Mouse (Mus musculus) myocyte (in vitro differentiated cells): ENCODE results near the gene Pex10. TPM values are rescaled to one million over a fixed set of nuclear protein-coding genes. Genes with fewer than 3 reads are reported as not detected.

ENCODE experiments used
- H3K27me3 ChIP-seq: one replicate; pipeline ENCODE4 v1.6.1; 2011; ENCODE audit not compliant: control insufficient read depth, insufficient read depth, insufficient read length
- H3K36me3 ChIP-seq: one replicate; pipeline ENCODE4 v1.6.1; 2011; ENCODE audit not compliant: control insufficient read depth, insufficient read depth
- H3K4me2 ChIP-seq: one replicate; pipeline ENCODE4 v1.6.1; 2011; ENCODE audit warnings: low read depth, control low read depth
- H3K4me3 ChIP-seq: one replicate; pipeline ENCODE4 v1.5.1; 2011; ENCODE audit warnings: mild to moderate bottlenecking, control low read depth, moderate library complexity
- H3K79me2 ChIP-seq: one replicate; pipeline ENCODE4 v1.6.1; 2011; ENCODE audit not compliant: control insufficient read depth, insufficient read depth
- H3ac ChIP-seq: one replicate; pipeline ENCODE4 v1.6.1; 2011; ENCODE audit not compliant: control insufficient read depth, insufficient read length
- CEBPB ChIP-seq: IDR thresholded peaks from 2 replicates; pipeline ENCODE4 v1.6.1; 2011; ENCODE audit warnings: mild to moderate bottlenecking, moderate library complexity; ENCODE audit not compliant: poor library complexity, insufficient read depth, severe bottlenecking
- E2F4 ChIP-seq: IDR thresholded peaks from one replicate; pipeline ENCODE4 v1.6.1; 2011; ENCODE audit warnings: mild to moderate bottlenecking, control low read depth, moderate library complexity; ENCODE audit not compliant: insufficient read depth
- MAX ChIP-seq: IDR thresholded peaks from one replicate; pipeline ENCODE4 v1.6.1; 2011; ENCODE audit warnings: low read depth, mild to moderate bottlenecking, control low read depth
- MYOD1 ChIP-seq, 3 experiments: IDR thresholded peaks; one replicate each; pipeline ENCODE4 v1.6.1; 2011; ENCODE audit warnings: control low read depth in 2 of 3, low read depth in 2 of 3, mild to moderate bottlenecking in 2 of 3, moderate library complexity in 1 of 3; ENCODE audit not compliant: insufficient read length in 2 of 3, control insufficient read depth in 1 of 3
- MYOG ChIP-seq, 3 experiments: IDR thresholded peaks; one replicate each; pipeline ENCODE4 v1.6.1; 2011; ENCODE audit warnings: control low read depth in 2 of 3, low read depth in 2 of 3, mild to moderate bottlenecking in 2 of 3; ENCODE audit not compliant: insufficient read length in 2 of 3, control insufficient read depth in 1 of 3, insufficient read depth in 1 of 3
- POLR2A ChIP-seq: IDR thresholded peaks from one replicate; pipeline ENCODE4 v1.6.1; 2011; ENCODE audit warnings: low read depth, mild to moderate bottlenecking, control low read depth, moderate library complexity; ENCODE audit not compliant: insufficient read length
- POLR2AphosphoS2 ChIP-seq: IDR thresholded peaks from one replicate; pipeline ENCODE4 v1.6.1; 2011; ENCODE audit warnings: low read depth, control low read depth; ENCODE audit not compliant: insufficient read length
- REST ChIP-seq: IDR thresholded peaks from one replicate; pipeline ENCODE4 v1.6.1; 2011; ENCODE audit warnings: mild to moderate bottlenecking, control low read depth, moderate library complexity; ENCODE audit not compliant: insufficient read depth, insufficient read length
- SRF ChIP-seq: IDR thresholded peaks from one replicate; pipeline ENCODE4 v1.6.1; 2011; ENCODE audit warnings: low read depth; ENCODE audit not compliant: control insufficient read depth, insufficient read length
- TCF12 ChIP-seq: IDR thresholded peaks from one replicate; pipeline ENCODE4 v1.6.1; 2011; ENCODE audit warnings: mild to moderate bottlenecking, control low read depth; ENCODE audit not compliant: poor library complexity, insufficient read depth, severe bottlenecking
- TCF3 ChIP-seq: IDR thresholded peaks from one replicate; pipeline ENCODE4 v1.6.1; 2011; ENCODE audit warnings: low read depth, control low read depth; ENCODE audit not compliant: insufficient read length
- USF1 ChIP-seq: IDR thresholded peaks from one replicate; pipeline ENCODE4 v1.6.1; 2011; ENCODE audit warnings: low read depth, mild to moderate bottlenecking, control low read depth, moderate library complexity
- polyA plus RNA-seq: library from polyadenylated mRNA; unstranded; fragments of >200 nt; fragmentation: generic; extraction: Trizol; gene quantifications from one replicate; pipeline ENCODE4 v1.2.1, GENCODE M21; 2012; ENCODE audit warnings: missing spikeins

The Pex10 gene
- polyA plus RNA-seq, 1 experiment, result 12.4 TPM

- H3K27me3 ChIP-seq, result no peaks in the 10 kb centered on the region
- H3K4me3 ChIP-seq, result no peak overlapping the region
- no peaks in the 10 kb centered on the region for H3K79me2 ChIP-seq
- TF ChIP-seq MYOD1 (IDR thresholded peaks at IDR 0.05; ENCODE audit: control insufficient read depth in 1 of 3, insufficient read length in 2 of 3, low read depth in 2 of 3) (peak in 2 of 3 experiments; percentile 48 to 83), SRF (no peak), POLR2AphosphoS2 (no peak), REST (no peak), MAX (no peak), MYOG (IDR thresholded peaks at IDR 0.05; ENCODE audit: control insufficient read depth in 1 of 3, insufficient read depth in 1 of 3, insufficient read length in 2 of 3, low read depth in 2 of 3) (peak in 2 of 3 experiments; percentile 55 to 56)
- no peaks in the 10 kb centered on the region for H3K36me3 ChIP-seq
- H3ac ChIP-seq, result no peak overlapping the region
- no peak overlapping the region for H3K4me2 ChIP-seq
These were observed 51.5 kb downstream of the Pex10 start for GRCm38 (mm10) chr4:155118278-155118677.

DNA sequence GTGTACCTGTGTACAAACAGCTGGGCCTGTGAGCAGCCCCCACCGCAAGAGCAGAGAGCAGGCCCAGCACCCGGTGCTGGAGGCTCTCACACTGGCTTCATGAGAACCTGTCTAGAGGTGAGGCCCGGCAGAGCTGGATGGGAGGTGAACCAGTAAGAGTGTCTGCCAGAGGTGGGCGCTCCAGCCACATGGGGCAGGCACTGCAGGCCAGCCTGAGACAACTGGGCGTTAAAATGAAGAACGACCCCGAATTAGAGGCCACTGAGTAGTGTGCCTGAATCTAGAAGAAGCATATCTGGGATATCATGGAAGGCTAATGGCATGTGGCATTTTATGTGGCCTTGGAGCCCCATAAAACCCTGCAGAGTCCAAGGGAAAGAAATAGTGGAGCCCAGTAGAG lies 53.2 kb downstream of the Pex10 start:
- Histone ChIP-seq H3K79me2 (no peaks in the 10 kb centered on the region), H3K4me3 (no peak overlapping the region), H3K36me3 (no peaks in the 10 kb centered on the region), H3K27me3 (no peaks in the 10 kb centered on the region), H3K4me2 (no peak overlapping the region), H3ac (no peak overlapping the region)
- no peak for TF ChIP-seq TCF12
- no peak for TF ChIP-seq E2F4
- no peak for TF ChIP-seq SRF
- no peak for TF ChIP-seq REST
- TF ChIP-seq POLR2A, result no peak
- no peak for TF ChIP-seq MYOG (IDR thresholded peaks at IDR 0.05; ENCODE audit: control insufficient read depth in 1 of 3, insufficient read depth in 1 of 3, insufficient read length in 2 of 3, low read depth in 2 of 3)
- no peak for TF ChIP-seq CEBPB
- TF ChIP-seq MYOD1 (IDR thresholded peaks at IDR 0.05; ENCODE audit: control insufficient read depth in 1 of 3, insufficient read length in 2 of 3, low read depth in 2 of 3), result no peak
- no peak for TF ChIP-seq POLR2AphosphoS2
- no peak for TF ChIP-seq USF1
- no peak for TF ChIP-seq TCF3
- TF ChIP-seq MAX, result no peak

DNA sequence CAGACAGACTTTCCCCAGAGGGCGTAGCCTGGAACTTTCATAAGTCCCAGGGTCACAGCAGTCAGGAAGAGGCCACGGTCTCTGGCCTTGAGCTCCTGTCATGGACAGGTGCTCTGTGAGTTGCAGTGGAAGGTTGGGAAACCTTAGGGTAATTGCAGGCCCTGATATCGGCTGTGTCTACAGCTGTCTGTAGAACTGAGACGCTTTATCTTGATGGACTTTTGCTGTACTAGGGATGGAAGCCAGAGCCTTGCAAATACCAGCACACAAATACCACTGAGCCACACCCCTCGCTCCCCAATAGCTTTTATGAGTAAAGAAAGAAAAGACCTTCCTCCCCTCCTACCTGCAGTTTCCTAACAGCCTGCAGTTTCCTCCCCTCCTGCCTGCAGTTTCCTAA lies 53.8 kb downstream of the Pex10 start:
- H3K4me2 ChIP-seq, result no peak overlapping the region
- H3K36me3 ChIP-seq, result no peaks in the 10 kb centered on the region
- H3K4me3 ChIP-seq, result no peak overlapping the region
- no peaks in the 10 kb centered on the region for H3K79me2 ChIP-seq
- H3K27me3 ChIP-seq, result no peaks in the 10 kb centered on the region
- no peak overlapping the region for H3ac ChIP-seq
- TF ChIP-seq MYOG (IDR thresholded peaks at IDR 0.05; ENCODE audit: control insufficient read depth in 1 of 3, insufficient read depth in 1 of 3, insufficient read length in 2 of 3, low read depth in 2 of 3) (peak in 2 of 3 experiments; percentile 31 to 82), SRF (no peak), MYOD1 (IDR thresholded peaks at IDR 0.05; ENCODE audit: control insufficient read depth in 1 of 3, insufficient read length in 2 of 3, low read depth in 2 of 3) (peak in 2 of 3 experiments; percentile 43 to 78), CEBPB (no peak)

GRCm38 (mm10) chr4:155121222-155121621 lies 54.4 kb downstream of the Pex10 start:
- H3ac ChIP-seq, result no peak overlapping the region
- no peak for TF ChIP-seq REST
- no peak for TF ChIP-seq USF1
- TF ChIP-seq E2F4, result no peak
- TF ChIP-seq POLR2A, result no peak
- TF ChIP-seq SRF, result no peak
- no peak for TF ChIP-seq CEBPB
- no peak for TF ChIP-seq MYOG (IDR thresholded peaks at IDR 0.05; ENCODE audit: control insufficient read depth in 1 of 3, insufficient read depth in 1 of 3, insufficient read length in 2 of 3, low read depth in 2 of 3)
- TF ChIP-seq TCF12, result no peak
- TF ChIP-seq MAX, result no peak
- no peak for TF ChIP-seq TCF3
- TF ChIP-seq MYOD1 (IDR thresholded peaks at IDR 0.05; ENCODE audit: control insufficient read depth in 1 of 3, insufficient read length in 2 of 3, low read depth in 2 of 3), result no peak
- TF ChIP-seq POLR2AphosphoS2, result no peak
- no peak overlapping the region for H3K4me2 ChIP-seq
- H3K27me3 ChIP-seq, result no peaks in the 10 kb centered on the region
- no peaks in the 10 kb centered on the region for H3K36me3 ChIP-seq
- no peaks in the 10 kb centered on the region for H3K79me2 ChIP-seq
- H3K4me3 ChIP-seq, result no peak overlapping the region

Other genes with a start within 250 kb of the Pex10 start
- not detected for gene Ttc34, start 229.6 kb upstream of the Pex10 start, polyA plus RNA-seq
- gene Mmel1, start 197.4 kb upstream of the Pex10 start, polyA plus RNA-seq, result 0.52 TPM
- 5.7 TPM for gene Fam213b, start 167.9 kb upstream of the Pex10 start, polyA plus RNA-seq
- gene Tnfrsf14, start 138.5 kb upstream of the Pex10 start, polyA plus RNA-seq, result 0.43 TPM
- gene Hes5, start 106.1 kb upstream of the Pex10 start, polyA plus RNA-seq, result not detected
- gene Pank4, start 102.9 kb upstream of the Pex10 start, polyA plus RNA-seq, result 21.0 TPM
- gene Plch2, start 10.2 kb upstream of the Pex10 start, polyA plus RNA-seq, result 0.06 TPM
- gene Rer1, start 19.4 kb downstream of the Pex10 start, polyA plus RNA-seq, result 117 TPM
- gene Morn1, start 19.6 kb downstream of the Pex10 start, polyA plus RNA-seq, result 2.6 TPM
- gene Ski, start 155.6 kb downstream of the Pex10 start, polyA plus RNA-seq, result 54.5 TPM
- 40.4 TPM for gene Faap20, start 182.8 kb downstream of the Pex10 start, polyA plus RNA-seq